Mouse (Mus musculus) ES-E14 (cell line): ENCODE measurements around the gene Ccr10. TPM values are rescaled to one million over a fixed set of nuclear protein-coding genes. Genes with fewer than 3 reads are reported as not detected.
"Not testable (repeated sequence)": the region's sequence is repeated elsewhere in the genome, so short reads cannot be mapped to it uniquely, and the experiment has no call there.

Source experiments
- DNase-seq: peaks from one replicate; pipeline ENCODE4 v3.0.0-alpha.2; 2013; ENCODE audit warnings: low read depth, low spot score
- H3K27ac ChIP-seq: 2 replicates; pipeline ENCODE4 v1.5.1; 2012; ENCODE audit warnings: low read depth, mild to moderate bottlenecking, low read length, moderate library complexity, mixed read lengths; ENCODE audit not compliant: poor library complexity, insufficient read depth, severe bottlenecking
- H3K36me3 ChIP-seq: 2 replicates; pipeline ENCODE4 v1.6.1; 2012; ENCODE audit warnings: mild to moderate bottlenecking, low read length, moderate library complexity, mixed read lengths; ENCODE audit not compliant: control insufficient read depth, poor library complexity, insufficient read depth, severe bottlenecking
- H3K4me1 ChIP-seq, 2 experiments: fragments of 150-350 bp in 1 of 2; sonication (generic) in 1 of 2; 2 replicates each; pipeline ENCODE4 v1.6.1; 2012; ENCODE audit warnings: low read length in 2 of 2, mild to moderate bottlenecking in 1 of 2, mixed read lengths in 1 of 2; ENCODE audit not compliant: control insufficient read depth in 2 of 2, insufficient read depth in 2 of 2, poor library complexity in 1 of 2
- H3K4me3 ChIP-seq, 2 experiments: fragments of 150-350 bp in 1 of 2; sonication (generic) in 1 of 2; 2 replicates each; pipeline ENCODE4 v1.5.1; 2012; ENCODE audit warnings: low read length in 2 of 2, low read depth in 1 of 2, mild to moderate bottlenecking in 1 of 2, mixed read lengths in 1 of 2; ENCODE audit not compliant: insufficient read depth in 1 of 2, poor library complexity in 1 of 2, severe bottlenecking in 1 of 2
- H3K9ac ChIP-seq: 2 replicates; pipeline ENCODE4 v1.6.1; 2012; ENCODE audit warnings: low read depth, mild to moderate bottlenecking, low read length, mixed read lengths; ENCODE audit not compliant: poor library complexity, insufficient read depth, severe bottlenecking
- H3K9me3 ChIP-seq: fragments of 150-350 bp; sonication (generic); 2 replicates; pipeline ENCODE4 v1.6.1; 2012; ENCODE audit warnings: low read depth, mild to moderate bottlenecking, low read length; ENCODE audit not compliant: control insufficient read depth, insufficient read depth
- CHD2 ChIP-seq: IDR thresholded peaks from 2 replicates; pipeline ENCODE4 v1.6.1; 2014; ENCODE audit warnings: mild to moderate bottlenecking, low read depth, low read length, inconsistent platforms
- HCFC1 ChIP-seq: IDR thresholded peaks from 2 replicates; pipeline ENCODE4 v1.6.1; 2012; ENCODE audit warnings: low read length, inconsistent platforms, borderline replicate concordance; ENCODE audit not compliant: insufficient read depth
- MAFK ChIP-seq: IDR thresholded peaks from 2 replicates; pipeline ENCODE4 v1.6.1; 2014; ENCODE audit warnings: mild to moderate bottlenecking, low read depth, low read length, inconsistent platforms; ENCODE audit not compliant: insufficient read depth
- ZC3H11A ChIP-seq: IDR thresholded peaks from 2 replicates; pipeline ENCODE4 v1.6.1; 2012; ENCODE audit warnings: low read depth, mild to moderate bottlenecking, inconsistent platforms, low read length, borderline replicate concordance
- ZNF384 ChIP-seq: IDR thresholded peaks from 2 replicates; pipeline ENCODE4 v1.6.1; 2012; ENCODE audit warnings: low read depth, low read length, inconsistent platforms
- in situ Hi-C, 2 experiments: fragments of 600-800 bp; cut with MboI; formaldehyde crosslinking; loops; one replicate each; pipeline ENCODE4 v1.15.1; 2025; ENCODE audit warnings: low sequenced_read_pairs in 2 of 2, inconsistent platforms in 1 of 2; ENCODE audit not compliant: unreplicated experiment in 2 of 2
- total RNA-seq: library from RNA; depleted of rRNA; stranded (reverse); fragments of 300-350 nt; gene quantifications from 2 replicates; pipeline ENCODE4 v1.2.3, GENCODE M21; 2012; rRNA removed

Ccr10 gene
- total RNA-seq, 1 experiment: 0.31 TPM

DNA sequence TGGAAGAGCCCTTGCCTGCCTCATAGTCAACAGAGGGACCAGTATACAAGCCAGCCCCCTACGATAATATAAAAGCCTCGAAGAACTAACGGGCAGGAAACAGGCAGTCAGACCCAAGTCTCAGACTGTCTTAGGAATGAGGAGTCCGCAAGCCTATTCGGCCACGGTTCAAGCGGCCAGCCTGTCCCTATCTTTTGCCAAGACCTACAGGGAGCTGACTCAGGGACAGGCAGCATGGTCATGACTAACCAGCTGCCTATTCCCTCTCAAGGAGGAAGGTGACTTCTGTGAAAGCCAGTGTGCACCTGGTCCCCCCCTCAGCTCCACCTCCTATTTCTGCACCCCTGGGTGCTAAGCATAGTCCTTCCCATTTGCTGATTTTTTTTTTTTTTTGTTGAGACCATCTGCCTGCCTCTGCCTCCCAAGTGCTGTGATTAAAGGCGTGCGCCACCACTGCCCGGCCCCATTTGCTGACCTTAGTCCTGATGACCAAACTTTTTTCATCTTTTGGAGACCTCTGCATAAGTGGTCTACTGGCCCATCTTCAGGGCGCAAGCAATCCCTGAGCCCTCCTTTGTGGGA lies 46.2 kb downstream of the Ccr10 start:
- no peak overlapping the region for H3K27ac ChIP-seq
- in situ Hi-C loops: no loop called here
- TF ChIP-seq ZC3H11A (no peak), HCFC1 (no peak), MAFK (no peak), CHD2 (no peak), ZNF384 (no peak)
- peaks cover 15% of the 10 kb centered on the region; the same call in 1 of the 2 replicates for H3K36me3 ChIP-seq
- no peak for DNase-seq
- no peak overlapping the region for H3K4me3 ChIP-seq
- no peak overlapping the region for H3K9ac ChIP-seq
- no peaks in the 10 kb centered on the region for H3K9me3 ChIP-seq
- peaks cover 0 to 2% of the 10 kb centered on the region in 2 experiments; a peak in 1 of 4 replicates for H3K4me1 ChIP-seq

- in situ Hi-C loops: no loop called here
- H3K36me3 ChIP-seq: peaks cover 19% of the 10 kb centered on the region; the same call in 1 of the 2 replicates
- TF ChIP-seq MAFK: no peak
- no peak for TF ChIP-seq ZNF384
- TF ChIP-seq HCFC1: no peak
- TF ChIP-seq CHD2: no peak
- TF ChIP-seq ZC3H11A: no peak
- H3K9me3 ChIP-seq: no peaks in the 10 kb centered on the region
- peaks cover 0 to 2% of the 10 kb centered on the region in 2 experiments; a peak in 1 of 4 replicates for H3K4me1 ChIP-seq
- DNase-seq: no peak
- no peak overlapping the region for H3K4me3 ChIP-seq
- no peak overlapping the region for H3K9ac ChIP-seq
- H3K27ac ChIP-seq: no peak overlapping the region
Measured at GRCm38 (mm10) chr11:101127075-101127474, 48.2 kb downstream of the Ccr10 start.

DNA sequence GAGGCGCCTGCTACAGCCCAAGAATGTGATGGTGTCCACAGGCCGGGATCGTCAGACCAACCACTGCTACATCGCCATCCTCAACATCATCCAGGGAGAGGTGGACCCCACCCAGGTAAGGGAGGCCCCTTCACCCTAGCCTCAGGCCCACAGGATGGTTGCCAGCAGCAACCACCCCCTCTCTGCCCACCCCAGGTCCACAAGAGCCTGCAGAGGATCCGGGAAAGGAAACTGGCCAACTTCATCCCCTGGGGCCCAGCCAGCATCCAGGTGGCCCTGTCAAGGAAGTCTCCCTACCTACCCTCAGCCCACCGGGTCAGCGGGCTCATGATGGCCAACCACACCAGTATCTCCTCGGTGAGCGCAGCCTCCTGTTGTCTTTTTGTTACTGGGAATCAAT lies 50.2 kb downstream of the Ccr10 start:
- in situ Hi-C loops, H3K27ac ChIP-seq, H3K9me3 ChIP-seq, H3K4me1 ChIP-seq, DNase-seq, H3K4me3 ChIP-seq, H3K9ac ChIP-seq: not testable (repeated sequence)
- peaks cover 19% of the 10 kb centered on the region; the same call in 1 of the 2 replicates for H3K36me3 ChIP-seq

- H3K36me3 ChIP-seq: peaks cover 19% of the 10 kb centered on the region; the same call in 1 of the 2 replicates
- H3K9ac ChIP-seq, H3K4me1 ChIP-seq, H3K9me3 ChIP-seq, H3K4me3 ChIP-seq, in situ Hi-C loops, H3K27ac ChIP-seq, DNase-seq: not testable (repeated sequence)
Measured at GRCm38 (mm10) chr11:101124494-101124893, 50.7 kb downstream of the Ccr10 start.

Other genes starting within 250 kb of the Ccr10 start
- 61.5 and 78.9 TPM in 2 replicates for gene Stat3, start 235.9 kb downstream of the Ccr10 start, total RNA-seq
- 16.4 and 30.7 TPM in 2 replicates for gene Cavin1, start 204.6 kb downstream of the Ccr10 start, total RNA-seq
- 38.1 and 43.4 TPM in 2 replicates for gene Atp6v0a1, start 166.0 kb downstream of the Ccr10 start, total RNA-seq
- gene Naglu, start 105.4 kb downstream of the Ccr10 start, total RNA-seq: 4.7 and 9.2 TPM in 2 replicates
- gene Hsd17b1, start 97.0 kb downstream of the Ccr10 start, total RNA-seq: 2.4 and 3.4 TPM in 2 replicates
- 21.9 and 22.9 TPM in 2 replicates for gene Coasy, start 92.9 kb downstream of the Ccr10 start, total RNA-seq
- gene Mlx, start 88.2 kb downstream of the Ccr10 start, total RNA-seq: 30.7 and 42.0 TPM in 2 replicates
- gene Psmc3ip, start 80.0 kb downstream of the Ccr10 start, total RNA-seq: 20.6 and 31.5 TPM in 2 replicates
- gene Retreg3, start 55.5 kb downstream of the Ccr10 start, total RNA-seq: 60.4 and 65.2 TPM in 2 replicates
- gene Tubg1, start 55.5 kb downstream of the Ccr10 start, total RNA-seq: 27.5 and 38.6 TPM in 2 replicates
- 0.31 and 0.74 TPM in 2 replicates for gene Tubg2, start 19.5 kb downstream of the Ccr10 start, total RNA-seq
- 0.18 and 0.58 TPM in 2 replicates for gene Cntnap1, start 4.9 kb downstream of the Ccr10 start, total RNA-seq
- gene Plekhh3, start 4.1 kb downstream of the Ccr10 start, total RNA-seq: 3.4 and 5.1 TPM in 2 replicates
- gene Ezh1, start 51.0 kb upstream of the Ccr10 start, total RNA-seq: 18.3 and 18.9 TPM in 2 replicates
- gene Ramp2, start 70.6 kb upstream of the Ccr10 start, total RNA-seq: 4.0 and 5.6 TPM in 2 replicates
- 105 and 135 TPM in 2 replicates for gene Vps25, start 78.3 kb upstream of the Ccr10 start, total RNA-seq
- gene Wnk4, start 85.1 kb upstream of the Ccr10 start, total RNA-seq: 0.49 and 1.1 TPM in 2 replicates
- gene Cntd1, start 103.6 kb upstream of the Ccr10 start, total RNA-seq: 2.1 and 2.4 TPM in 2 replicates
- gene Coa3, start 103.7 kb upstream of the Ccr10 start, total RNA-seq: 107 and 139 TPM in 2 replicates
- gene Becn1, start 126.8 kb upstream of the Ccr10 start, total RNA-seq: 80.6 and 89.2 TPM in 2 replicates
- gene Psme3, start 140.8 kb upstream of the Ccr10 start, total RNA-seq: 40.0 and 57.0 TPM in 2 replicates
- gene Aoc2, start 149.6 kb upstream of the Ccr10 start, total RNA-seq: 4.6 and 5.0 TPM in 2 replicates
- 0.62 and 0.95 TPM in 2 replicates for gene Aoc3, start 155.2 kb upstream of the Ccr10 start, total RNA-seq
- not detected in 2 replicates for gene G6pc, start 192.1 kb upstream of the Ccr10 start, total RNA-seq
- 73.2 and 79.4 TPM in 2 replicates for gene Aarsd1, start 242.2 kb upstream of the Ccr10 start, total RNA-seq
- 1.3 and 5.4 TPM in 2 replicates for gene Gm27029, start 249.4 kb upstream of the Ccr10 start, total RNA-seq
- 6.9 and 7.6 TPM in 2 replicates for gene Rundc1, start 249.6 kb upstream of the Ccr10 start, total RNA-seq
- gene Ptges3l, start 249.9 kb upstream of the Ccr10 start, total RNA-seq: 3.2 and 3.4 TPM in 2 replicates